Mouse (Mus musculus) left cerebral cortex, postnatal 10 days (tissue): ENCODE data around the gene Gm21425. TPM values are rescaled to one million over a fixed set of nuclear protein-coding genes. Genes with fewer than 3 reads are reported as not detected.
"Not testable (repeated sequence)": the region's sequence is repeated elsewhere in the genome, so short reads cannot be mapped to it uniquely, and the experiment has no call there.

ENCODE experiments used
- DNase-seq, 2 experiments: peaks; one replicate each; pipeline ENCODE4 v3.0.0; 2021 to 2022; ENCODE audit warnings: low spot score in 2 of 2, mixed read lengths in 1 of 2; ENCODE audit errors: extremely low spot score in 1 of 2
- intact Hi-C: fragments of 180-260 bp; cut with DNase I; formaldehyde crosslinking; loops from one replicate; pipeline ENCODE4 v1.15.1; 2025
- total RNA-seq, 2 experiments: library from RNA; stranded (reverse); gene quantifications; 2 replicates each; pipeline ENCODE4 v1.2.3; 2021

Gene Gm21425
- not detected for total RNA-seq

- DNase-seq, intact Hi-C loops: not testable (repeated sequence)
Measured at GRCm38 (mm10) chrY:13161668-13162067, at the start of gene Gm21425. Gene Gm21425 (plus strand): TSS chrY:13161968.

GRCm38 (mm10) chrY:13133392-13133791 lies 28.4 kb upstream of the Gm21425 start, which contains the start of gene Gm21891:
Gene Gm21891 (minus strand): TSS chrY:13133492.
- intact Hi-C loops = not testable (repeated sequence)

More at GRCm38 (mm10) chrY:13133392-13133791, 28.4 kb upstream of the Gm21425 start, which contains the start of gene Gm21891:
- DNase-seq = not testable (repeated sequence)

Other genes with a start within 250 kb of the Gm21425 start
- gene Gm20807, start 119.1 kb upstream of the Gm21425 start, total RNA-seq = not detected
- not detected for gene Gm21891, start 28.5 kb upstream of the Gm21425 start, total RNA-seq
- not detected for gene Gm21828, start 62.0 kb downstream of the Gm21425 start, total RNA-seq
- gene Gm21440, start 90.4 kb downstream of the Gm21425 start, total RNA-seq = not detected
- not detected for gene Gm21454, start 90.5 kb downstream of the Gm21425 start, total RNA-seq
- not detected for gene Gm21725, start 187.1 kb downstream of the Gm21425 start, total RNA-seq